Mouse (Mus musculus): ENCODE data around the gene Ddx54.

DNA sequence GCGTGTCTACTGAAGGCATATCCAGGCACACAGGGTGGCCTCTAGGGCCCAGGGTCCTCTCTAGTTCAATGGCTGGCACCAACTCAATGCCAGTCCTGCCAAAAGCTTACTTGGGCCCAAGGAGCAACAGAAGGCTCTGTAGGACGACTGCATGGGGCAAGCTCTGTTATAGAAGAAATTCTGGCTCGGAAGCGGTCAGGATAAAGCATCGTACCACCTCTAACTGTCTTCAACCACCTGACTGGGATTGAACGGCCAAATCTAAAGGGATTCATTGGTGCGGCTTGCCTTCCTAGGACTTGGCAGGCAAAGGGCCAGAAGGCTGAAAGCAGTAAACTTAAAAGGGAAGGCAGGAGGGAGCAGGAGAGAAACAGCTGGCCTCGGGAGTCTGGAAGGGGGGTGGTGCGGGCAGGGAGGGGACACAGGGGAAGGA, 44.2 kb upstream of the Ddx54 start:
- TF ChIP-seq CTCF (IDR thresholded peaks at IDR 0.05; ENCODE audit: control insufficient read depth, insufficient read depth, low read length) (no peak), POLR2A (IDR thresholded peaks at IDR 0.05; ENCODE audit: borderline replicate concordance, control insufficient read depth, low read depth, low read length) (no peak)

Data from bone marrow, adult 2 months (tissue).